Mouse (Mus musculus) E14TG2a.4 (cell line): ENCODE data around the gene Gm21863.
"Not testable (repeated sequence)": the region's sequence is repeated elsewhere in the genome, so short reads cannot be mapped to it uniquely, and the experiment has no call there.

Source experiments
- CTCF ChIP-seq: conservative IDR thresholded peaks from 2 replicates; pipeline ENCODE4 v1.5.1; 2014; ENCODE audit warnings: low read length
- POU5F1 ChIP-seq: IDR thresholded peaks from 2 replicates; pipeline ENCODE4 v1.6.1; 2014; ENCODE audit warnings: low read length, borderline replicate concordance

DNA sequence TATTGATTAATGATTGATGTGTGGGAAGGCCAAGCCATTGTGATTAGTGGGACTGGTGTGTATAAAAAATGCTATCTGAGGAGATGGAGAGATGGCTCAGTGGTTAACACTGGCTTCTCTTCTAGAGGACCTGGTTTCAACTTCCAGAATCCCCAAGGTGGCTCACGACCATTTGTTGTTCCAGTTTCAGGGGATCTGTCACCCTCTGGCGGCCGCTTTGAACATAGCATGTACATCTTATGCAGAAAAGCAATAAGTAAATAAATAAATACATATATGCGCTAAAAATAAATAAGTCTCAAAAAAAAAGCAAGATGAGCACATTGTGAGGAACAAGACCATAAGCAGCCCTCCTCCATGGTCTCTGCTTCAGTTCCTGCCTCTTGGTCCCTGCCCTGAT is 26.3 kb upstream of the Gm21863 start:
- TF ChIP-seq CTCF, result peak; percentile 58
- TF ChIP-seq POU5F1, result not testable (repeated sequence)
